Mouse (Mus musculus) testis, postnatal 10 days (tissue): ENCODE results near the gene Tst.

Experiments
- DNase-seq: peaks from one replicate; pipeline ENCODE4 v3.0.0; 2021; ENCODE audit warnings: low spot score

Tst gene

DNA sequence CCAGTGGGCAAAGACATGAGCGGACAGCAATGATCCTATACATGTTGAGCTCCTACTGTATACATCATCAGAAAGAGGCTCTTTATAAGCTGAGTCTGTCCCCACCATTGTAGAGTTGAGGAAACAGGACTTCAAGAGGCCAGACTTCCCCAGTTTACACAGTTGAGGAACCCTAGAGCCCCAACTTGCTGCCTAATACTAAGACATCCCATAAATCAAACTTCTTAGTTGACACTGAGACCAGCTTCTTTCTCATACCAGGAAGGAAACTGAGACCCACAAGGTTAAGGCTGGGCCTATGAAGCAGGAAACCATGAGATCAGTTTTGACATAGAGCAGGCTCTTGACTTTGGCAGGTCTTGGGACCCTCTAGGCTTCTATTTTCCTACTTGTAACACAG, 20.1 kb downstream of the Tst start:
- DNase-seq, result no peak

DNA sequence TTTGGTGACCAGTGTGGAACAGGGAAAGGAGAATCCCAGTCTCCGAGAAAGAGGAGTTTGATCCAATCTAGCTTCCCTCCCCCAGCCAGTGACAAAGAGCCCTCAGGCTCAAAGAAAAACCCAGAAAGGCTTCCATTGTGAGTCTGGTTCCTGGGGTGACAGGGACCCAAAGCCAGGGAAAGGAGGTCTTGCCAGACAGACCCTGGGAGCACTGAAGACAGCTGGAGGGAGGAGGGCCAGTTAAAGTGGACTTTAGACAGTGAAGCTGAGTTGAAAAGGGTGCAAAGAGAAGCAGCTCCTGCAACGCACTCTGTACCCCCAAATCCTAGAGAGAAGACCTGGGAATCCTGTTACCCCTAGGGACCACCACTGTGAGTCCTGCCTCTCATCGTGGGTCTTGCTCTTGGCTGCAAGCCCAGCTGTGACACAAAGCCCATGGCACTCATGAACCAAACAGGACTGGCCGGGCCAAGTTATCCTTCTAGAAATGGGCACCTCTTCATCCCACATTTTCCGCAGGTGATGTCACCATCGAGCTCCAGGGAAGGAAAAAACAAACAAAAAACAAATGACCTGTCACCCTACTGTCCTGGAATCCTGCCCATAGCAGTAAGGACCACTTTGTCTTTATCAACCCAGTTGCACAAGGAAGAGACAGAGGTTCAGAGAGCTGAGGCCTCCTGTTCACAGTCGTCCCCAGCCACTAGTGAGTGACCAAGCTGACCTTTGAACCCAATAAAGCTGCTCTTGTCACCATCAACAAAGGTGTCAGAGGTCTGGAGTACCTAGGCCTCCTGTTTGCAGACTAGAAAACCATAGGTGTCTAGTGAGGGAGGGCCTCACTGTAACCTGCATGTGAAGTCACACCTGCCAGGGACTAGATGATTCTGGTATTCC, 21.2 kb downstream of the Tst start:
- no peak for DNase-seq

GRCm38 (mm10) chr15:78383450-78384219, 22.1 kb downstream of the Tst start:
- DNase-seq, result peak; percentile 53

GRCm38 (mm10) chr15:78382115-78382514, 23.6 kb downstream of the Tst start:
- DNase-seq, result no peak

DNA sequence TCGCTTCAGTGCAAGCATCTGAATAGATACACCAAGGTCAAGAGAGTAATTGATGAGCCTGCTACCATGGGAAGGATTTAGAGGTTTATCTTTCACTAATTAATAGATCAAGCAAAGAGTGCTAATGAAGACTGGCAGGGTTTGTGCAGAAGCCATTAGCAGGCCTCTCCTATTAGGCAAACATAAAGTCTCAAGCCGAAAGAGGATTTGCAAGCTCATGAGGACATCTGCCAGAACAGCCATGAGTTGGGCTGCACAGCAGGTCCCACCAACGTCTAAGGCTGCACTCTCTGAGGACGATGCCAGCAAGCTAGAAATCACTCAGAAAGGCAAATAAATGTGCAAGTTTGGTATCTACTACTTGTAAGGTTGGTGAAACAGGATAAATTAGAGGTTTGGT, 25.0 kb downstream of the Tst start:
- no peak for DNase-seq

GRCm38 (mm10) chr15:78380208-78380607, 25.5 kb downstream of the Tst start:
- DNase-seq, result no peak

DNA sequence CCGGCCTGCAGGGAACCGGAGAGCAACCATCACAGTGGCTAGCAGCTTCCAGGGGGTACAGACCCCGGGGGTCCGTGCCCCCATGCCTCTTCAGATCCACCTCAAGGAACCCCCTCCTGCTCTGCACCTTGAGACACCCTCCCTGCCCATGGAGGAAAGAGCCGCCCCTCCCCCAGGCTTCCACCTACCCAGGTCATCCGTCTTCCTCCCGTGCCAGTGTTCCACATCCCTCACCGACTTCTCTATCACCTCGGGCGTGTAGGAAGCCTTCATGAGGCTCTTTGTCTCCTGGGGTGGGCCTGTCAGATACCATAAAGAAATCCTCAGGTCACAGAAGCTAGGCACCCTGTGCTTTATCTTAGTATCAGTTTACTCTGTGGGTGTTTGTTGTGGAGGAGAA, 27.2 kb downstream of the Tst start:
- DNase-seq, result no peak

DNA sequence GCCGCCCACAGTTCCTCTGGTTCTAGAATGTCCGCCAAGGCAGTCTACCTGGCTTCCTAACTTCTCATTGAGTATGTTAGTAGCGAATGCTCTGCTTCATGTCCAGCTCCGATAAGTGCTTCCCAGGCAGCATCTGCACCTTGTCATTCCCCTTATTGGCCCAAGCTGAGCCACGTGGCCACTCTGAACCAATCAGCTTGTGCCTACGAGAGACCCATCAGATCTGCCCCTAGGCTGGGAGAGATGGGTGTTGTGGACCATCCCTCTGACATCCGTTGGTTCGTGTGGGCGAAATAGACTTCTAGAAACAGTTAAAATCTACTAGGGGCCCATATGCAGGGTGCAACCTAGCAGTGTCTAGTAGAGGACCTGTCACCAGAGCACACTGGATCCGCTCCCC, 27.8 kb downstream of the Tst start:
- DNase-seq, result no peak

- peak; percentile 61 for DNase-seq
Observed at GRCm38 (mm10) chr15:78374204-78374603, 31.5 kb downstream of the Tst start.

- no peak for DNase-seq
Observed at GRCm38 (mm10) chr15:78372796-78373195, 32.9 kb downstream of the Tst start.

DNA sequence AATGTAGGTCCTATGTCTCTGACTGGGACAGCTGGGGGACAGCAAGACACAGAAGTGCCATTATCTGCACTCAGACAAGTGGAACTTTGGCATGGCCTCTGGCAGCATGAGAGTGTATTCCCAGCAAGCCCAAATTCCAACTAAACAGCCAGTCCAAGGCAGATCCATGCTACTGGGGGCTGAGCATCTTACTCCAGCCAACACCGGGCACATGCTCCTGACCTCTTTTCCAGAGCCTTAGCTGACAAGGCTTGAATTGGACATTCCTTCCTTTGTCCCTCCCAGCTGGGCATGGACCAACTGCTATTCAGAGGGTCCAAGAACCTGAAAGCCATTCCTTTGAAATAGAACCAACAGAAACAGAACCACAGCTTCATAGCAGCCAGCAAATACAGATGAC, 36.1 kb downstream of the Tst start:
- no peak for DNase-seq

DNA sequence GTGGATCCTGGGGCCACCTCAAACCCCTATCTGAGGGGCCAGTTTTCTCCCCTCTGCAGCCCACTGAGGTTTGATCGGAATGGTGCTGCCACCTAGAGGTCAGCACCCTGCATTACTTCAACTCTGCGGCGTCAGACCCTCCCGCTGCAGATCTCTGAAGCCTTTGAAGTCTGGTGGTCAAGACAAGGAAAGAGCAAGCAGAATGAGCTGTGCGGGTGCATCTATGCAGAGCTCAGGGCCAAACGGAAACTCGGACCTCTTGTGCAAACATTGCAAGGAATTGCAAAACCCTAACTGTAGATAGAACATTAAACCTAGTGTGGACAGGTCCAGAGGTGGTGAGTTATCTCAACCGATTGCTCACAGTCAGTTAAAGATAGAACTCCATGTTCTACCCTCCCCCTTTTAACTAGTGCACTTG, 36.8 kb downstream of the Tst start:
- DNase-seq, result peak; percentile 73

DNA sequence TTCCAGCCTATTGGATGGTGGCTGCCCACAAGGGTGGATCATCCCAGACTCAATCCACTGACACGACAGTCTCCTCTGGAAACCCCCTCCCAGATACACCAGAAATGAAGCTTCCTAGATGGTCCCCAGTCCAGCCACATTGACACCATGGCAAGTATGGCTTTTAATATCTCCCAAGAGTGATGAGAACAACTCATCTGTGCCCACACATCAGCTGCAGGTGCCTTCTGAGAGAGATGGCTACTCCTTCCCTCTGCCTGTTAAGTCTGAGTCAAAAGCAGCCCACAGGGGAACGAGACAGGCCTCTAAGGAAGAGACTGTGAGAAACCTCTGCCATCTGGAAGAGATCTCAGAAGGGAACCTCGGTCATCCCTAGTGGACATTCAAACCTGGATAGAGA, 37.9 kb downstream of the Tst start:
- no peak for DNase-seq

DNA sequence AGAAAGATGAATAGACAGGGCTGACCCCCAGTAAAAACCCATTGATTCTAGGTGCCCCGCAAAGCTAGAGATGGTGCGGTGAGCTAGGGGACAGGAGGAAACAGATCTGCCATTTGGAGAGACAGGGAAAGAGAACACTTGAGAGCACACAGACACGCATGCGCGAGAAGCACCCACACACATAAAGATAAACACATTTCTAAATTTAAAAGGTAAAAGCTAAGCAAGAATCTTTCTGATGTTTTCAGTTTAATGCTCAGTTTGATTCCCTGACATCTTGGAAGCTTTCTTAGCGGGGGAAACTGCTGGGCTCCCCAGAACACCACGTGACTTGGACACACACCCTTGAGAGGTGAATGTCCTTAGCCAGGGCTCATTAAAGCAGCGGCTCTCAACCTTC, 38.8 kb downstream of the Tst start:
- DNase-seq, result no peak

DNA sequence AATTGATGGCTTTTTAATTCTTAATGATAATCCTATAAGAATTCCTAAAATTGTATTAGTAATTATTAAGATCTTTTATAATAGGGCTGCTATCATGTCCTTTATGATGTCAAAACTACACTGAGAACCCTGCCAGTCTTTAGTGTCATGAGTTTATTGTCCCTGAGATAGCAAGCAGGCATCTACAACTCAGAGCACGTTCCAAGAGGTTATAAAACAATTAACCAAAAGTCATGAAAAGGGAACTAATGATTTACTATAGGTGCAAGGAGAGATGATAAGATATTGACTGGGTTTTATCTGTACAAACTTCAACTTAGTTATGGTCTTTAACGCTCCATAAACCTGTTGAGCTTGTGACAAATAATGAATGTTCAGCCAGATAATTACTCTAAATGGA, 39.8 kb downstream of the Tst start:
- DNase-seq, result no peak

- DNase-seq, result no peak
Observed at GRCm38 (mm10) chr15:78355548-78355947, 50.2 kb downstream of the Tst start.

GRCm38 (mm10) chr15:78354958-78355357, 50.7 kb downstream of the Tst start:
- peak; percentile 75 for DNase-seq

DNA sequence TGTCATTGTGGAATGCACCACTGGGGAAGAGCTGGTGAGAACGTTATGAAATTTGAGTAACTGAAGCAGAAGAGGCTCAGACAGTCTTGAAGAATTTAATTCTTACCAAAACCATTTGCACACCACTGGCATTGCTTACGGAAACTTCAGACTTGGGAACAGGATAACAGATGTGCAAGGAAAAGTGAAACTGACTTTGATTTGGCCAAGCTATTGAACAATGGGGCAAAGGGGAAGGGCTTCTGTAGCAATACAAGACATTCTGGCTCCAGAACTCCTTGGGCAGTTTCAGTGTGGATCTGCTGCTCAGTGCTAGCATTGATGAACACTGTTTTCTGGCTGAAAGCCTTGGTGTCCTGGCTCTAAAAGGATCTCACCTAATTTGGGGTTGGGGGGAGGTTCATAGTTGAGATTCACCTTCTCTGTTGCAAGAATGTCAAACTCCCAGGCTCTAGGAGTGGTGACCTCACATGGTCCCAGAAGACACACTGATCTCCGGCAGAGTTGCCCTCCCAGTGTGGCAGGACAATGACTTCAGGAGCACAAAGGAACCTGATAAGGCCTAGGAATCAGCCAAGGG, 54.0 kb downstream of the Tst start:
- DNase-seq, result no peak
